Mouse (Mus musculus): ENCODE data around the gene Smad3. TPM values are rescaled to one million over a fixed set of nuclear protein-coding genes. Genes with fewer than 3 reads are reported as not detected.

The Smad3 gene
- 10 to 100 TPM; 13.2 to 14.8 TPM for total RNA-seq (2021)
- long read RNA-seq, experiment 1, partial matches to known transcripts = 0 of 9 reads
- long read RNA-seq, experiment 1, other reads (novel, unspliced or antisense) = 9 of 9 reads
- long read RNA-seq, experiment 2, full-length matches to known transcripts = 1 of 10 reads
- long read RNA-seq, experiment 2, partial matches to known transcripts = 0 of 10 reads
- long read RNA-seq, experiment 2, other reads (novel, unspliced or antisense) = 9 of 10 reads

DNA sequence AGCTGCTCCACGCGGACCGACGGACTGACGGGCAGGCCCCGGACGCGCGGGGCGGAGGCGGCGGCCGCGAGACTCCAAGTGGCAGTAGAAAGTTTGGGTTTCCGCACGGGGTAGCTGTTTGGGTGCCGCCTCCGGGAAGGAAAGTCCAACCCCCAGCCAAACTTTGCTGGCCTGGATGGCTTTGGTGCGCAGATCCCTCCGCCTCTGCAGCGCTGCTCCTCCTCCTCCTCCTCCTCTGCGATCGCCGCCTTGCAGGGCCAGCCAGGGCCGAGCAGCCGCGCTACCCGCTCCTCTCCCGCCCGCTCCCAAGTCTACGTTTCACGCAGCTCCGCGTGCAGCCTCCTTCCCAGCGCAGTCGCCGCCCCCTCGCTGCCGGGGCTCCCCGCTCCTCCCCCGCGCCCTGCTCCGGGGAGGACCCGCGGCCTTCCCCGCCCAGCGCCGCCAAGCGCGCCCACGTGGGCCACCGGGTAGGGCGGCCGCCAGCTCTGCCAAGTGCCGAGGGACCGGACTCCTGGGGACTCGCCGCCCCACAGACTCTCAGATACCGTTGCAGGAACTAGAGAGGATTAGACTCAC lies at the start of gene Smad3:
Gene Smad3, minus strand, starts transcription at position 130 of the 576 bp plus-strand sequence.
- intact Hi-C loops (cut with DNase I) = loop anchor here (5.0 kb wide), 3 partner anchors 51 to 91 kb away; no protein-coding TSS in a partner anchor
- DNase-seq = peak; percentile 94 to 95

DNA sequence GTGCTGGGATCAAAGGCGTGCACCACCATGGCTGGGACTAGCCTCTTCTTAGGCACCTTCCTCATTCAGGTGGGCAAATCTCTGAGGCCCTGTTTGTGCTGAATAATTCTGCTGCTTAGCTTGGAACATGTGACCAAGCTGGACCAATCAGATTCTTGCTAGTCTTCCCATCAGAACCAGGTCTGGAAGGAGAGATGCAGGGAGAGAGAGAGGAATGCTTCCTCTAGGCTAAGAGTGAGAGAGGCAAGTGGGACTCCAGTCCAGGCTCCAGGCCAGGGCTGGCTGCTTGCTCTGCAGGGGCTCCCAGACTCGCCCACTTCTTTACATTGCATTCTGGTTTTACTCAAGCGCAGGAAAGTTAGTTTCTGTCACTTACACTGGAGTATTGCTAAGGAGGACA lies 47.1 kb upstream of the Smad3 start:
- intact Hi-C loops (cut with DNase I) = no loop called here
- DNase-seq = no peak

DNA sequence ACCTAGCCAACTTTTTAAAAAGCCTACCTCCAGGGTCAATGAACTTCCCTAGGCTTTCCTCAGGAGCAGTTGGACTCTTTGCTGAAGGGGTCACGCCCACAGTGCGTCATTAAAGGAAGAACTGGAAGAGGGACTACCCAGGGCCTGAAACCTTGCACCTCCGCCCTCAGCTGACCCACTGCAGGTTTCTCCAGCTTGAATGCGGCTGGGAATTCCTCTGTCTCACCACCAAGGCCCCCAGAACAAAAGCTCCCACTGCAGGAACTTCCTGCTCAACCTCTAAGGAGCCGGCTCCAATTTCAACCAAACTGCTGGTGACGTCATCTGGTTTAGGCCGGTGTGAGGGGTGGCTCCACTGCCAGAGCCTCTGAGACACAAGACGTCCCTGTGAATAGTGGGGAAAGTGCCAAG lies 45.4 kb upstream of the Smad3 start:
- no peak for DNase-seq
- intact Hi-C loops (cut with DNase I) = no loop called here

DNA sequence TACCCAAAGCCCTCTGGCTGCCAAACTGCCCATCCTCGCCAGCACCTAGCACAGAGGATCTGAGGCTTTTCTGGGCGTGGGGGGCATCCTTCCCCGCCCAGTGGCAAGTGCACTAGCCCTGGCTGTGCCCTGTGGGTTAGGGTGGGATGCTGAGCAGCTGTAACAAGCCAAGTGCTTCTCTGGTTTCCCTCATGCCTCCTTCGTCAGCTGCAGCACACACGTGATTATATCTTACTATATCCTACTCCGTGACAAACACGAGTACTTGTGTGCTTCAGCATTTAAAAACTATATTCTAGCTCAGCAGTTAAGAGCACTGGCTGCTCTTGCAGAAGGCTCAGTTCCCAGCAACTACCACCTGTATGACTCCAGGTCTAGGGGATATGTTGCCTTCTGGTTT lies 44.7 kb upstream of the Smad3 start:
- DNase-seq = no peak
- intact Hi-C loops (cut with DNase I) = no loop called here

DNA sequence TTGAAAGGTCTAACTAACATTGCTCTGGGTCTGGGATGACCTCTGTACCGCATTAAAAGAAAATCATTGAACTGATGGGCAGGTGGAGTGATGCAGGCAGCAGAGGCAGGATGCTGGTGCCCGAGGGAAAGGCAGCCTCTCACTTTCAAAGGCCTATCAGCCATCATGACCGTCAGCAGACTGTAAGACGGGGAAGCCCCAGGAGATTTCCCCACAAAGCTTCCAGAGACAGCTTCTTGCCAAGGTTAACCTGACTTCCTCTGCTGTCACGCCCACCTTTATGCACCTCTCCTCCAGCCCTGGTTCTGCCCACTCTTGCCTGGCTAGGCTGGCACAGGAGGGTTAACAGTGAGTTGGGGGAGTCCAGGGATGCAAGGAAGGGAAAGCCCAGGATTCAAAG lies 44.3 kb upstream of the Smad3 start:
- intact Hi-C loops (cut with DNase I) = no loop called here
- no peak for DNase-seq

DNA sequence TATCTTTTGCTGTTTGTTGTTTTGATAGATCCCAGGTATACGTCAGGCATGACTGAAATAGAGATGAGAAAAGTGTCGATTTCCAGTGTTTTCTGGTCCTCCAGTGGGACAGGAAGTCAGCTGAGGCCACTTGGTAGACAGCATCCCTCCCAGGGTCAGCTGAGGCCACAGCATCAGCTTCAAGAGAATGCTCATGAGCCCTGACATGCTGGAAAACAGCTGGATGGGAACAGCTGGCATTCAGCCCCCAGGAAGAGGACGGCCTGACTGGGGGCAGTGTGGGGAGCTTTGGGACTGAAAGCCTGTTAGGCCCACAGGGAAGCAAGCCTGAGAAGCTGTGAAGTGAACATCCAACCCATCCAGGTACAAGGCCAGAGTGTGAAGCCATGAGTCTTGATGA lies 38.6 kb upstream of the Smad3 start:
- intact Hi-C loops (cut with DNase I) = no loop called here
- peak; percentile 52 to 64 for DNase-seq

DNA sequence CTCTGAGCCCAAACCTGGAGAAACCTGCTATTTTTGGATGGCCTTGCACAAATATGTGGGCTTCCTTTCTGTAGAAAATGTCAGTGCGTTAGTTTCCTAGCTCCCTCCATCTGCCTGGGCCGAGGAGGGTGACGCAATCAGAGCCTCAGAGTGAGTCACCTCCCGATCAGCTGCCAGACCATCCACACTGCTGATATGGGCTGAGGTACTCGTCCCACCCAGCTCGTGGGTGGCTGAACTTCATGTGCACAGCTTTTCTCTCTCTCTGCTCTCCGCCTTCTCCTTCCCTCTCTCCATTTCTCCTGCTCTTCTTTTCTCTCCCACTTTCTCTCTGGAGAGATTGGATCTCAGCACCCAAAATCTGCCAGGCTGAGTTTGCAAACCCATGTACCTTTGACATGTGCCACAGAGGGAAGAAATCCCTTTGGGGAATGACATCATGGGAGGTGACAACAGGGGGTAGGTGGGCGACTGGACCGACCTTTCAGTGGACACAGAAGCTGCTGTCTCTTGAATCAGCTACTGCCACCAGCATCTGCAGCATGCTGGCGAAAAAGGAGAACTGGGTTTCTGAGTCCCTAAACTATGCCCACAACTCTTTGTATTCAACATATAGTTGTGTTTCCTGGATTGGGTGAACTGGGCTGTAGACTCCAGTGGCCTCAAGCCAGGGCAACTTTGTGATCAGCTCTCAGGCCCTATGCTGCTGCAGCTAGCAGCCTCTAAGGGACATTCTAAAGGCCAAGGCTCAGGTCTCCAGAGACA lies 36.1 kb upstream of the Smad3 start:
- peak; percentile 74 to 75 for DNase-seq
- intact Hi-C loops (cut with DNase I) = no loop called here

DNA sequence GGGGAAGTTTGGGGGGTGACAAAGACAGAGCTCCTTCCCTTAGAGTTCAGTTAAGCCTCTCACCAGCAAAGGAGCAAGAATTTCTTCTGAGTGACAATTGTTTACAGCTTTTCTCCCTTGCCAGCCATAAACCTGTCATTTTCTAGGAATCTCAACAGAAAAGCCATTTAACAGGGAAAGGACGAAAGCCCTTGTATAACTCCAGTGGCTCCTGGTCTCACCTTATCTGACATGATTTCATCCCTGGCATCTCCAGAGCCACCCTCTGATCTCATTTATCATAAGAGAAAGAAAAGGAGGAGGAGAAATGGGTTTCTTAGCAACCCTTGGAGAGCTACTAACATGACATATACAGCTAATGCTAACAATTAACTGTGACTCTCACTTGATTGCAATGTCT lies 33.9 kb upstream of the Smad3 start:
- no peak for DNase-seq
- intact Hi-C loops (cut with DNase I) = no loop called here

DNA sequence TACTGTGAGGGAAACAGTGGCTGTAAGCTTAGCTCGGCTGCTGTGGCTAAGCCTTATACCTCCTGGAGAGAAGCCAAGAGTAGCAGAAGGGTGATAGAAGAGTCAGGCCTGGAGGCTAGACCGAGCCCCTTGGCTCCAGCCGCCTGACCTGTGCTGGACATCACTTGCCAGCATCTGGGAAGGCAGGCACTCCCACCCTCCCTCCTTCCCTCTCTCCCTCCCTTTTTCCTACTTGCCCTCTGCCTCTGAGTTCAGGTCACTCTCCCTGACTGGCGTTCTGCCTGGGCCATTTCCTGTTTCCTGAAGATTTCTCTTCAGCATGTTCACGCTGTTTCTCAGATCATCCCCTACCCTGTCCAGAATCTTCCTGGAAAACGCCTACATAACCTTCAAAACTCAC lies 33.5 kb upstream of the Smad3 start:
- intact Hi-C loops (cut with DNase I) = no loop called here
- DNase-seq = peak; percentile 45 to 72

DNA sequence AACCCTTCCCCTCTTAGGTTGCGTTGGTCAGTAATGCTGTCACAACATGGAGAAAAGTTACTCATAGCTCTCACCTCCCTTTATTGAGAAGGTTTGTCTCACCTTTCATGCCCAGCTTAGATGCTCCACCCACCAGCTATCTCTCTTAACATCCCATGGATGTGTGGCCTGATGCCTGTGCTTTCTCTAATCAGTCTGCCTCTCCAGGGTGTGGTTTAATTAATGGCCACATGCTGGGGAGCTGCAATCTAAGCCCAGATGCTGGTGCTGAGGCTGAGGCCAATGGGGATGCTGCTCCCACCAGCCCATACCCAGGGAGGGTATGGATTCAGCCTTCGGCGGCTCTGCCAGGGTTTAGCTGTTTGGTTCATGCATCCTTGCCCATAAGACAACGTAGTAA lies 32.4 kb upstream of the Smad3 start:
- intact Hi-C loops (cut with DNase I) = no loop called here

DNA sequence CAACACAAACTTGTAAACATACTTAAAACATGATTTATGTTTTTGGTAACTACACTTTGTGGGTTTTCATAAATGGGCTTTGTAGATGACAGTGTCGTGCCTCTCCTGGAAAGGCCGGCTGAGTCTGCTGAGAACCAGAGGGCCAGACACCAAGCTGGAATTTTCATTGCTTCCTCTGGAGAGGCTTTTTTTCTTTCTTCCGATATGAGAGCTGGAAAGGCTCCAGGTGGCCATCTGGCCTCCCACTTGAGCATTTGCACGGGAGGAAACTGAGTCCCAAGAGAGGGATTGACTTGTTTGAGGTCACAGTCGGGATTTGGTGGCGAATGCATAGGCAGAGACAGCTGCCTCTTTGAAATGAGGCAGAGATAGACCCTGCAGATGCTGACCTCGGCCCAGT lies 31.6 kb upstream of the Smad3 start:
- intact Hi-C loops (cut with DNase I) = no loop called here
- peak; percentile 63 to 71 for DNase-seq

More for the DNA sequence above, 32.4 kb upstream of the Smad3 start:
- DNase-seq = no peak

DNA sequence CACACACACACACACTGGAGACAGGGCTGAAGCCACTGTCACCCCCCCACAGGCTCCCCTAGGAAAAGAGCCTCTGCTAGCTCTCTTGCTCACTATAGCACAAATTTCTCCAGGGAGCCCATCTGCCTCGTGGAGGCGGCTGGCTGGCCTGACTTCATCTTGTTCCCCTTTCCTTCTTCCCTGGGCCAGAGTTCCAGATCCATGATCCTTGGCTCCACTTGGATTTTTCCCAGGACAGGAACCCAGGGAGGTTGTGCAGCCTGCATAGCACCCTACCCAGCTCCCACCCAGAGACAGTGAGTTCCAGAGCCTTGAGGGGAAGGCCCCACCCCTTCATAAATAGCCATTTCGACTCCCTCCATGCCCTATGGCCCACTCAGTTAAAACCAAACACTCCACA lies 29.8 kb upstream of the Smad3 start:
- intact Hi-C loops (cut with DNase I) = no loop called here
- DNase-seq = no peak

DNA sequence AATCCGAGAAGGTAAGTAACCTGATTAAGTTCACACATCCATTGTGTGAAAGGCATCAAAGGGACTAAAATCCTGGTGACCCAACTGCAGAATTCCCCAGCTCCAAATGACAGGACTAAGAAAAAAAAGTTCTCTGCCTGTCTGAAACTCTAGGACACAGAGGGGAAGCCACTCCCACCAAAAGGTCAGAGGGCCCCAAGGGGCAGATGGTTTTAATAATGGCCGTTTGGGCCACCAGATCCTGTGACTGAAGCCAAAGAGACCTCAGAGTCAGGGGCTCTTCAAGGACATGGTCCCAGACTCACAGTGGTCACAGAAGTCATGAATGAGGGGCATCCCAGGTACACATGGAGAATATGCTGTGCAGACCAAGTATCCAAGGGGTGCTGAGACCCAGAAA lies 29.3 kb upstream of the Smad3 start:
- intact Hi-C loops (cut with DNase I) = no loop called here
- no peak for DNase-seq

DNA sequence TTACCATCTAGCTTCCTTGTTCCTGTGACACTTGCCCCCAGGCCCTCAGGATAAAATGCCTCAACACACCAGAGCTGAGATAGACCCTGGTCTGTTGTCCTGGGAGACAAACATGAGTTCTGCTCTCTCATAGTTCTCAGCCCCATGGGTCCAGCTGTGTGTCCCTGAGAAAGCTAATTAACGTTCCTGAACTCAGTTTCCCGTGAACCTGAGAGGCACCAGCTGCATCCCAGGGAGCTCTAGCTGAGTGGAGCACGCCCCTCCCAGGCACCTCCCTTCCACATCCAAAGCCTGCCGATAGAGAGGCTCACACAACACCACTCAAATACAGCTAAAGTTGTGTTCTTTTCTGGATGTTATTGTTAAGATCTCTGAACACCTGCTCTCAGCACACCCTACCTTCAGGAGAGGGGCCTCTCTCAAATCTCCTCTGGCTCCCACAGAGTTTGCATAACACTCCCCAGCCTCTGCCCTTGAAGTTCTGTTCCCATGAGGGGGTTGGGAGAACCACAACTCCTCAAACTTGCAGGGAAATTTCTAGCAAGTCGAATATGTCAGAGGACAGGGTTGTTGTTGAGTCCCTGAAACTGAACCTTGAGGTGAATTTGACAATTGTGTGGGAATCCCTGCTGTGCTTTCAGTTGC lies 28.4 kb upstream of the Smad3 start:
- no peak for DNase-seq
- intact Hi-C loops (cut with DNase I) = no loop called here

DNA sequence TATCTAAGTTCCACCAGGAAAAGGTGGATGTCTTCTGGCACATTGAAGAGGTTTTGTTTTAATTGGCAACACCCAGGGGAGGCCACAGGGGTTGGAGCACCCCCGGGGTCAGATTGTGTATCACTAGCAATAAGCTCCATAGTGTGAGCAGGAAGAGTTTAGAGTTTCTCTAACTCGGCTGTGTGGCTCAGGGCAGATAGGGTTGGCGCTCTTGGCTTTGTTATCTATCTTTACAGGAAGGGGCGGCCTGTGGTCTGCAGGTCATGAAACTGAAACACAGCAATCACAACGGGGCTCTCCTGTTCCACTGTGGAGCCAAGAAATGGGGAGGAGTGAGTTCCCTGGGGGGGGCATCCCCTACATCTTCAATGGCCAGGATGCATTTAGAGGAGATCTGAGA lies 27.7 kb upstream of the Smad3 start:
- intact Hi-C loops (cut with DNase I) = no loop called here
- no peak for DNase-seq

DNA sequence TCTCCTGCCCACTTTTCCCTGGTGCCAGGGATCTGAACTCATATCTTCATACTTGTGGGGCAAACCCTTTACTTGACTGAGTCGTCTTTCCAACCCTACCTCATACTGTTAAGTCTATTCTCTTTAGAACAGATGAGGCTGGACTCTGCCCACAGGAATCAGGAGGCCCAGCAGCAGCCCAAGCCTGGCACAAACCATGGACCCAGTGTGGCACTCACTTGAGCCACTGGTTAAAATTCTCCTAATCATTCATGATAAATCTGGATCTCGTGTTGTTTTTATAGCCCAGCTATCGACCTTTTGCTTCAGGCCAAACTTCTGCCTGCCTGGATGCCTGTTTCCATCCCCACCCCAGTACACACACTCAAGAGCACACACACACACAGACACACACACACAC lies 26.8 kb upstream of the Smad3 start:
- no peak for DNase-seq
- intact Hi-C loops (cut with DNase I) = no loop called here

DNA sequence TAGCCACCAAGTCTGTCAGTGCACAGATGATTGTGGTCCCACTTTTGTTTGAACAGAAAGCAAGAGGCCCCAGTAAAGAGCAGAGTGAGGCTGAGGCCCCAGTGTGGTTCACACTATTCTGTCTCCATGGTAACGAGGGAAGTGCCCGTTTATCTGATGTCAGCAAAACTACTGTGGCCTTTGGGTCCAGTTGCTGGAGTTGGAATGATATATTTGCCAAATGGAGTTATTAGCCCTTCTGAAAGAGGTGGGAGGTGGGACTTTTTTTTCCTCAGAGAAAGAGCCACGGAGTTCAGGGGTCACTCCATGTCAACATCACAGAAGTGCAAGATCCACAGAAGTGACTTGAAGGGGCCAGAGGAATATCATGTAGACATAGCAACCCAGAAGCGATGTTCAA lies 24.9 kb upstream of the Smad3 start:
- DNase-seq = no peak
- intact Hi-C loops (cut with DNase I) = no loop called here

DNA sequence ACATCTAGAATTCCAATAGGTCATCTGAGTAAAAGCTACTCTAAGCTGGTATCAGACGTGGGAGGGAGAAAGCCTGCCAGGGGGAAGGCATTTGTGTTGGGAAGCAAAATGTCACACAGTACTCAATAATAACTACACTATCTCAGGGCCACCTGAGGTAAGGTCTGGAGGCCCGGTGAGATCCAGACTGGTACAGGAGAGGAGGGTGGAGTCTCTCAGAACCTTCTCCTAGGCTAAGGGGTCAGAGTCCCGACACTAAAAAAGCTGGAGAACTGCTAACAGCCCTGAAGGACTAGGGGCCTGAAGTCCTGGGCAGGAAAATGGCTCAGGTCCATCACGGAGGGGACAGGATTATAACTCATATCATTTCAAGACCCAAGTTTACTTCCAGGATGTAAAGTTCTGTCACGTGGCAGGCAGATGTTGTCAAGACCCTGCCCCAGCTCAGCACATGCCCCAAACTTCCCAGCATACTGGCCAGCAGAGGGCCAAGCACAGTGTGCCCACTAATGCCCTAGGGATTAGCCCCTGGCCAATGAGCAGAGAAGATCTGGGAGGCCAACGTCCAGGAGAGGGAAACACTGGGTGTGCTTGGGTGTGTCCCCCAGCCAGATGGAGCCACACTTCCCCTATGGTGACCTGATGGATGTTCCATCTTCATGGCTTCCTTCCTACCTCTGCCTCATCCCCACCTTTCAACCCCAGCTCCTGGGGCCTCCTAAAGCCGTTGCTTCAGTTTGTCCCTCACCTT lies 24.1 kb upstream of the Smad3 start:
- DNase-seq = no peak
- intact Hi-C loops (cut with DNase I) = no loop called here

DNA sequence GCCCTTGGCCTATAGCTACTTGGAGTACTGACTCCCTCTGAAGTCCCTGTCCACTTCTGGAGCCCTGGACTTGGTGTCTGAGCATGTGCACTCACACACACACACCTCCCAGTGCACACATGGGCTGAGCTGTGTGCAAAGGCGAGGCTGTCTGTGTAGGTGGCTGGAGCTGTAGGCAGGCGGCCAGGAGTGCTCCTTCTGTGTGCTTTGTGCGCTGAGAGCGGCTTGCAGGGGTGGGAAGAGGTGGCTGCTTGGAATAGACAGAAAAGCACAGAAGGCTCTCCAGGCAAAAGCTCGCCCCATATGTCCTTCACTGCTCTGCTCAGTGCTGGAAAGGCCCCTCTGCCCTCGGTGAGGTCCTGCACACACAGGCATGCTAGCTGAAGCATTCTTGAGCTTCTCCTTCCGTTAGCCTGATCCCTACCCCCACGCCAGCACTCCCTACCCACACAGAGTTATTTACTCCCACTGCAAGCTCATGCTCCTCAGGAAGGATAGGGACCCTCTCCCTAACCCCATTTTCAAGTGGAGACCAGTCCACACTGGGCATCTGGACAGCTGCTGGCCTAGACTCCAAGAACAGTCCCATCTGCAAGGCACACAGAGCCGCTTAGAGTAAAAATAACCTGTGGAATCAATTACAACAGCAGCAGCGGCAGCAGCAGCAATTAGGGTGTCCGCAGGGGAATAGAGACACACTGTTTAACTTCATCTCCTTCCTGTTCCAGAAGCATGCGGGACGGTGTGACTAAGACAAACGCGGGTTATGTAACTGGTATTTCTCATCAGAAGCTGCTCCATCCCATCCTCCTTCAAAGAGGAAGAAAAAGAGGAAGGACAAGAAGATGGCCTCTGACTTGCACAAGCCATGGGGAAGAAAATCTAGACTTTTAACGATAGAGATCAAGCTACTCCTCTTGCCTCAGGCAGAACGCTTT lies 22.4 kb upstream of the Smad3 start:
- intact Hi-C loops (cut with DNase I) = no loop called here
- peak; percentile 46 to 50 for DNase-seq

DNA sequence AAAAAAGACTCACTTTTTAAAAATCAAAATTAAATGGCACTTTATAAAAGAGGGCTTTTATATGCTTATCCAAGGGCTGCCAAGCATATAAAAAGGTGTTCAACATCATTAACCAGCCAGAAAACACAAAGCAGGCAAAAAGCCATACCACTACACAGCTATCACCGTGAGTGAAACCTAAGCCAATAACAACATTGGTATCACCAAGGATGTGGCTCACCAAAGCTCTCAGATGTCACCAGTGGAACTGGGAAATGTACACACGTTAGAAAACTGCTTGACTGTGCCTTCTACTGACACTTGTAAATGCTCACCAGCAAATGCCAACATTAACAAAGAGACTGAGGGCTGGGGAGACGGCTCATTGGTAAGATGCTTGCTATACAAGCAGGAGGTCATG lies 18.9 kb upstream of the Smad3 start:
- intact Hi-C loops (cut with DNase I) = no loop called here
- no peak for DNase-seq

Measured in heart, postnatal 14 days (tissue).